ENCODE assay signal across 10 mouse cellular contexts in the genomic region with DNA sequence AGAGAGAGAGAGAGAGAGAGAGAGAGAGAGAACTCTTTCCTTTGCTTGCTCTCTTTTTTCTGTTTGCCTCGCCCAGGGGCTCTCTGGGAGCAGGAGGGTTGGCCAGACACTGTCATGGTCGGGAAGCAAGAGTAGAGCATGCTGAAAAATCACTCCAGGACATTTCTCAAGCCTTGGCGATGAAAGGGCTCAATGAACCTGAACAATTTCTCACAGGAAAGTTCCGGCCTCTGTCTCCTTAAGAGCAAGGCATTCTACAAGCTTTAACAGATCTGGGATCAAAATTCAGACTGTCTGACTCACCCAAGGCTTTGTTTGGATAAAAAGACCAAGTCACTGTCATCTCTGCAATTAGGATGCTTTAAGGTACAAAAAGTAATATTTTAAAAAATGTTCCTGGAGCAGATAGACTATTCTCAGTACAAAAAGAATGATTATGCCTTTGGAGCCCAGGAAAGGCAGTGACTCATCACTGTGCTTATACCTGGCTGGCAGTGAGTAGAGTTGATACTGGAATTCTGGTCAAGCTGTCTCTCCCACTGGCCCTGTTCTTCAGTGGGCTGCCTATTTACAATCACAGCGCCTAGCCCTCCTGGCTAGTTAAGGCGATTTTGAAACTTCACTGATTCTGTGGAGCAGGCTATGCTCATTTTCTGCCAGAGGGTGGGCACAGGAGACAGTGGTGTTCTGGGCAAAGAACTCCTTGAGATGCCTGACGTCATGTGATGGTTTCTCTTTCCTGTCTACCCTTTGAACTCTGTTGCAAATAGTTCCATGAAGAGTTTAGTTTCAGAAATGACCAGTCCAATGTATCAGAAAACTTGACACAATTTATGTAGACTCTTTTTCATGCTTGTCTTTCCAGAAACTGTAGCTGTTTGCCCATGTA.
DNase-seq lines count a peak whose midpoint lies in the region; ATAC-seq and TF ChIP-seq lines count a peak whose summit lies in the region.
"Had no signal": no experiment of that assay in that cellular context is flagged by ENCODE, and none has a peak within 500 bp of the region (broad histone marks: within the 10 kb centered on the region; RNA-seq: fewer than 3 reads in every experiment).

No protein-coding gene starts in this region.

- H3K9ac ChIP-seq in liver, adult 2 months (ENCODE audit: low read depth, low read length), result no peak overlapping the region
- H3K9ac ChIP-seq in liver, embryonic 12.5 days, result no peak overlapping the region
- H3K9ac ChIP-seq in embryonic facial prominence, embryonic 15.5 days, result no peak overlapping the region
- H3K9ac ChIP-seq: limb, embryonic 13.5 days; neural tube, embryonic 12.5 days had no signal

- in situ Hi-C loops in Patski (cut with MboI; ENCODE audit: low pct_unique_long_range_greater_than_20kb), result loop anchor here (10.0 kb wide), 1 partner anchor 456 kb away; no protein-coding TSS in a partner anchor

- no peak for TF ChIP-seq POLR2A in liver, adult 2 months (IDR thresholded peaks at IDR 0.05; ENCODE audit: extremely low read depth, insufficient read depth, low read length)

- H3K4me1 ChIP-seq in liver, adult 2 months (ENCODE audit: control insufficient read depth, insufficient read depth, low read length), result peaks cover 5% of the 10 kb centered on the region
- H3K4me1 ChIP-seq in liver, embryonic 12.5 days, result no peaks in the 10 kb centered on the region
- H3K4me1 ChIP-seq in embryonic facial prominence, embryonic 15.5 days, result peaks cover 16% of the 10 kb centered on the region
- H3K4me1 ChIP-seq: neural tube, embryonic 12.5 days had no signal

- no peak overlapping the region; the same call in 1 of the 2 replicates for H3K27ac ChIP-seq in liver, adult 2 months (replicated peaks; ENCODE audit: insufficient read depth, low read depth, low read length)
- no peak overlapping the region for H3K27ac ChIP-seq in liver, embryonic 12.5 days
- H3K27ac ChIP-seq in embryonic facial prominence, embryonic 15.5 days (replicated peaks), result peak overlapping the region; percentile 78
- H3K27ac ChIP-seq: limb, embryonic 13.5 days; neural tube, embryonic 12.5 days had no signal

- WGBS in liver, adult 2 months, result 80% methylated on average over 7 of the region's 7 CpGs
- WGBS in liver, embryonic 12.5 days (ENCODE audit: insufficient replicate concordance), result 56% methylated on average over 7 of the region's 7 CpGs
- WGBS in embryonic facial prominence, embryonic 15.5 days, result 46% methylated on average over 7 of the region's 7 CpGs

- DNase-seq in liver, adult 2 months (ENCODE audit: extremely low read depth, low read depth, low spot score), result peak; percentile 60
- DNase-seq in Patski (ENCODE audit: low read depth, low spot score), result peak; percentile 84
- DNase-seq in naive thymus-derived CD4-positive, alpha-beta T cell, adult 2 months (ENCODE audit: low read depth), result peak; percentile 47
- no peak for DNase-seq in right cerebral cortex, postnatal 14 days
- no peak for DNase-seq in adrenal gland, adult 8-10 months
- DNase-seq: gastrocnemius, postnatal 10 days had no signal

- H3K4me2 ChIP-seq in liver, embryonic 12.5 days, result no peak overlapping the region
- no peak overlapping the region for H3K4me2 ChIP-seq in embryonic facial prominence, embryonic 15.5 days (replicated peaks)
- H3K4me2 ChIP-seq: limb, embryonic 13.5 days; neural tube, embryonic 12.5 days had no signal

- no peaks in the 10 kb centered on the region for H3K9me3 ChIP-seq in liver, embryonic 12.5 days (replicated peaks)
- no peaks in the 10 kb centered on the region for H3K9me3 ChIP-seq in embryonic facial prominence, embryonic 15.5 days (replicated peaks)
- H3K9me3 ChIP-seq: limb, embryonic 13.5 days; neural tube, embryonic 12.5 days had no signal

- TF ChIP-seq CTCF in liver, adult 2 months (IDR thresholded peaks at IDR 0.05; ENCODE audit: low read depth, low read length), result no peak
- no peak for TF ChIP-seq CTCF in Patski (IDR thresholded peaks at IDR 0.05)

- ATAC-seq in liver, embryonic 12.5 days, result no peak
- ATAC-seq in Patski, result peak; percentile 78
- no peak for ATAC-seq in embryonic facial prominence, embryonic 15.5 days (ENCODE audit: insufficient number of reproducible peaks, low FRiP score, low TSS enrichment, low read depth)

- no peaks in the 10 kb centered on the region for H3K27me3 ChIP-seq in liver, adult 2 months (ENCODE audit: control insufficient read depth, insufficient read depth, low read length)
- H3K27me3 ChIP-seq in liver, embryonic 12.5 days (replicated peaks), result no peaks in the 10 kb centered on the region
- no peaks in the 10 kb centered on the region for H3K27me3 ChIP-seq in Patski
- H3K27me3 ChIP-seq in embryonic facial prominence, embryonic 15.5 days, result no peaks in the 10 kb centered on the region
- H3K27me3 ChIP-seq: limb, embryonic 13.5 days; neural tube, embryonic 12.5 days had no signal

- CTCF ChIA-PET in Patski (lab: Charles Lee), result no interaction called here

- H3K36me3 ChIP-seq in liver, adult 2 months (ENCODE audit: control insufficient read depth, insufficient read depth, low read length), result no peaks in the 10 kb centered on the region
- no peaks in the 10 kb centered on the region for H3K36me3 ChIP-seq in liver, embryonic 12.5 days
- H3K36me3 ChIP-seq in embryonic facial prominence, embryonic 15.5 days, result no peaks in the 10 kb centered on the region
- H3K36me3 ChIP-seq: limb, embryonic 13.5 days; neural tube, embryonic 12.5 days had no signal

- no peak overlapping the region for H3K4me3 ChIP-seq in liver, adult 2 months (ENCODE audit: insufficient read depth, low read depth, low read length)
- H3K4me3 ChIP-seq in liver, embryonic 12.5 days, result no peak overlapping the region
- H3K4me3 ChIP-seq in embryonic facial prominence, embryonic 15.5 days (replicated peaks), result no peak overlapping the region
- H3K4me3 ChIP-seq: limb, embryonic 13.5 days; neural tube, embryonic 12.5 days had no signal

- H3K79me2 ChIP-seq in liver, adult 2 months (ENCODE audit: control insufficient read depth, insufficient read depth, low read length), result no peaks in the 10 kb centered on the region

- POLR2A ChIA-PET in Patski (lab: Charles Lee), result no interaction called here

Comparison
In these comparisons a context has a peak if more than half of its experiments do, and no peak if none do; other contexts are left out.
1. DNase-seq: peak in liver, adult 2 months (single experiment), Patski (single experiment) and naive thymus-derived CD4-positive, alpha-beta T cell, adult 2 months (single experiment); none in right cerebral cortex, postnatal 14 days (single experiment) and adrenal gland, adult 8-10 months (single experiment).